Mouse (Mus musculus) embryonic fibroblast, embryonic 13.5 days (primary cell): Measurements from ENCODE around the gene Tapbp.

Source experiments
- CTCF ChIP-seq: IDR thresholded peaks from 2 replicates; pipeline ENCODE4 v1.5.1; 2011; ENCODE audit warnings: mild to moderate bottlenecking, control low read depth, low read length, moderate library complexity, borderline replicate concordance; ENCODE audit not compliant: insufficient read depth
- POLR2A ChIP-seq: IDR thresholded peaks from 2 replicates; pipeline ENCODE4 v1.6.1; 2011; ENCODE audit warnings: low read depth, mild to moderate bottlenecking, control low read depth, low read length, moderate library complexity

GRCm38 (mm10) chr17:33900989-33901314 is 14.7 kb upstream of the Tapbp start:
- TF ChIP-seq CTCF (no peak), POLR2A (no peak)
